ENCODE assay signal across 11 mouse cellular contexts in genomic region chr2:91413811-91414210, GRCm38 (mm10). TPM values are rescaled to one million over a fixed set of nuclear protein-coding genes. Genes with fewer than 3 reads are reported as not detected.
"Had no signal": no experiment of that assay in that cellular context is flagged by ENCODE, and none has a peak within 500 bp of the region (broad histone marks: within the 10 kb centered on the region; RNA-seq: fewer than 3 reads in every experiment).

No protein-coding gene starts in this region.

- DNase-seq: layer of hippocampus, adult 9-11 months; layer of hippocampus, postnatal 36 days; lung, embryonic 14.5 days; lung, postnatal 14 days; retina, postnatal 1 day; thymus, postnatal 4 days had no signal

- H3K4me3 ChIP-seq: limb, embryonic 15.5 days; liver, embryonic 12.5 days; midbrain, embryonic 12.5 days; neural tube, embryonic 13.5 days had no signal

- H3K4me1 ChIP-seq: liver, embryonic 12.5 days; midbrain, embryonic 12.5 days had no signal

- H3K27me3 ChIP-seq: limb, embryonic 15.5 days; liver, embryonic 12.5 days; midbrain, embryonic 12.5 days; neural tube, embryonic 13.5 days had no signal

- H3K27ac ChIP-seq: limb, embryonic 15.5 days; liver, embryonic 12.5 days; midbrain, embryonic 12.5 days; neural tube, embryonic 13.5 days had no signal

- H3K36me3 ChIP-seq: limb, embryonic 15.5 days; liver, embryonic 12.5 days; midbrain, embryonic 12.5 days; neural tube, embryonic 13.5 days had no signal

RNA-seq across cellular contexts. Expression of gene Lrp4, which starts 43.5 kb away (rescaled TPM):
- total RNA-seq: megakaryocyte-erythroid progenitor cell, adult 5-6 weeks had no signal
